Mouse (Mus musculus) heart, embryonic 14.5 days (tissue): Measurements from ENCODE around the gene Olfr1215. TPM values are rescaled to one million over a fixed set of nuclear protein-coding genes. Genes with fewer than 3 reads are reported as not detected.
"Not testable (repeated sequence)": the region's sequence is repeated elsewhere in the genome, so short reads cannot be mapped to it uniquely, and the experiment has no call there.

ENCODE experiments used
- ATAC-seq: fragments of 200-750 bp; cut with Nextera tagmentation; 2 replicates; pipeline ENCODE4 v1.8.0; 2017; ENCODE audit warnings: low read depth, moderate TSS enrichment; ENCODE audit not compliant: insufficient number of reproducible peaks, insufficient read depth, low FRiP score
- H3K27ac ChIP-seq, 2 experiments: fragments of 200-500 bp in 1 of 2; fragments of 300-500 bp in 1 of 2; sonication (generic) in 1 of 2; replicated peaks in 1 of 2; 2 replicates each; pipeline ENCODE4 v1.5.1; 2012 to 2014; ENCODE audit warnings: low read depth in 2 of 2, low read length in 2 of 2, control low read depth in 1 of 2, mild to moderate bottlenecking in 1 of 2, mixed read lengths in 1 of 2; ENCODE audit not compliant: control insufficient read depth in 1 of 2, insufficient read depth in 1 of 2
- H3K27me3 ChIP-seq: fragments of 300-500 bp; sonication (generic); 2 replicates; pipeline ENCODE4 v1.6.1; 2014; ENCODE audit warnings: mild to moderate bottlenecking, low read length, control low read depth; ENCODE audit not compliant: control insufficient read depth, insufficient read depth
- H3K36me3 ChIP-seq: fragments of 300-500 bp; sonication (generic); 2 replicates; pipeline ENCODE4 v1.6.1; 2014; ENCODE audit warnings: mild to moderate bottlenecking, control low read depth, low read length, mixed read lengths; ENCODE audit not compliant: control insufficient read depth, insufficient read depth
- H3K4me1 ChIP-seq, 2 experiments: fragments of 200-500 bp in 1 of 2; fragments of 300-500 bp in 1 of 2; sonication (generic) in 1 of 2; 2 replicates each; pipeline ENCODE4 v1.6.1; 2012 to 2014; ENCODE audit warnings: low read length in 2 of 2, control low read depth in 1 of 2, mixed read lengths in 1 of 2; ENCODE audit not compliant: control insufficient read depth in 2 of 2, insufficient read depth in 2 of 2
- H3K4me2 ChIP-seq: fragments of 300-500 bp; sonication (generic); 2 replicates; pipeline ENCODE4 v1.6.1; 2014; ENCODE audit warnings: mild to moderate bottlenecking, low read length
- H3K4me3 ChIP-seq, 2 experiments: fragments of 200-500 bp in 1 of 2; fragments of 300-500 bp in 1 of 2; sonication (generic) in 1 of 2; 2 replicates each; pipeline ENCODE4 v1.5.1; 2012 to 2014; ENCODE audit warnings: low read length in 2 of 2, mild to moderate bottlenecking in 2 of 2, control low read depth in 1 of 2, low read depth in 1 of 2, moderate library complexity in 1 of 2; ENCODE audit not compliant: control insufficient read depth in 1 of 2, insufficient read depth in 1 of 2
- H3K9ac ChIP-seq: fragments of 300-500 bp; sonication (generic); 2 replicates; pipeline ENCODE4 v1.6.1; 2014; ENCODE audit warnings: mild to moderate bottlenecking, low read length
- H3K9me3 ChIP-seq: fragments of 300-500 bp; sonication (generic); 2 replicates; pipeline ENCODE4 v1.6.1; 2016; ENCODE audit warnings: low read length, control low read depth; ENCODE audit not compliant: control insufficient read depth
- WGBS: fragments of 180-500 bp; shearing (Covaris S2); extraction: QIAGEN DNeasy Blood & Tissue Kit; methylation state at CpG from one replicate; pipeline ENCODE4 v1.1.7; 2014; 5-methylcytosine and 5-hydroxymethylcytosine counted together
- polyA plus RNA-seq: library from polyadenylated mRNA; unstranded; fragments of >200 nt; fragmentation: Nextera tagmentation; extraction: Ambion mirVana; gene quantifications from 2 replicates; pipeline ENCODE4 v1.2.1, GENCODE M21; 2014

The Olfr1215 gene
- polyA plus RNA-seq, result not detected in 2 replicates

DNA sequence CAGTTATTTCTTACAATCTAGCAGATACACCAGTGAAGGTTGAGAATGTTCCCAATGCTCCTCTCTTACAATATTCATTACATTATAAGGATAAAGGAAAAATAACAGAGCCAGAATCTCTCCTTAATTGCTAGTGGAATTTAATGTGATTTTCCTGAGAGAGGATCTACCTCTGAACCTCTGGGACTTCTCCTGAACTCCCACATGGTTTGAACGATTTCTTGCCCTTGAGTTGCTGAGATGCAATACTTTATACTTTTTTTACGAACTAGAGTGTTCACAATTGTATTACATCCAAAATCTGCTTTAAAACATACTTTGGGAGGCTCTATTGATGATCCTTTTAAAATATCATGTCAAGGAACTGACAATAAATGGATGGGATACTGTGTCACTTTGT is at the start of gene Olfr1215:
Olfr1215 (minus strand) TSS at position 101 of the 400 bp plus-strand sequence.
- Histone ChIP-seq H3K9ac (no peak within 1 kb of the TSS), H3K4me1 (no peaks in the 10 kb centered on the region), H3K36me3 (no peaks in the 10 kb centered on the region), H3K4me2 (no peak within 1 kb of the TSS), H3K27ac (no peak within 1 kb of the TSS), H3K27me3 (no peaks in the 10 kb centered on the region), H3K9me3 (no peaks in the 10 kb centered on the region), H3K4me3 (no peak within 1 kb of the TSS)
- ATAC-seq, result no peak
- WGBS, result 53% methylated on average over 2 of the region's 2 CpGs

DNA sequence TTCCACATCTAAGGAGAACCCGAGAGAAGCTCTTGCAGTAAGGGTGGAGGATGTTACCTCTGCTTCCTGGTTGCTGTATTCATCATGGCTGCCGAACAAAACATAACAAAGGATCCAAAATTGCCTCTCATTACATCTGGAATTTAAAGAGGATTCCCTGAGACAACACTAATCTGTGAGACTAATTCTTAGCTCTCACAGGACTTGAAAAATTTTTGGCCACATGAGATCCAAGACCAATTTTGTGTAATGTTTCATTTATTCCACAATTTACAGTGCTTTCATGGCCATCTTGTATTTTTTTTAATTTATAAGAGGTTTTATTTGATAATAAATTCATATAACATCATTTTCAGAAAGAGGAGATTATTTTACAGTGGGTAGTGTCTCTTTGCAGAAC is 25.2 kb upstream of the Olfr1215 start, which contains the start of gene Olfr1217:
Olfr1217 (minus strand) TSS at position 101 of the 400 bp plus-strand sequence.
- Histone ChIP-seq H3K36me3 (no peaks in the 10 kb centered on the region), H3K27ac (no peak within 1 kb of the TSS), H3K4me3 (no peak within 1 kb of the TSS), H3K9ac (no peak within 1 kb of the TSS), H3K9me3 (no peaks in the 10 kb centered on the region), H3K4me1 (no peaks in the 10 kb centered on the region), H3K27me3 (no peaks in the 10 kb centered on the region), H3K4me2 (no peak within 1 kb of the TSS)
- ATAC-seq, result no peak
- 62% methylated on average over 2 of the region's 2 CpGs for WGBS

DNA sequence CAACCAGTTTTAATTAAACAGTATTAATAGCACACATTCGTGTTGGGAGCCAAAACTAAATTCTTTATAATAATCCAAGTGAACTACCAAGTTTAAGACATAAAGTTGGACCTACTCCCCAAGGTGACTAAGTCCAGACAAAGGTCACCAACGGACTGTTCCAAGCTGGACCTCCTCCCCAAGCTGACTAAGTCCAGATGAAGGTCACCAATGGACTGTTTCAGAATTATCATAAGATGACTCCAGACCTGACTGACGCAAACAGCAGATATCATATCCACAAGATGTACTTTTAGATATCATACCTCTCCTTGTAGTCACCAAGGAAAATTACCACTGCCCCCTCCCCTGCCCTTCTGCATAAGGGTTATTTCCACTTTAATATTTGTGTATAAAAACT is 14.7 kb upstream of the Olfr1215 start:
- H3K4me2 ChIP-seq, H3K36me3 ChIP-seq, H3K4me3 ChIP-seq, ATAC-seq, H3K9ac ChIP-seq, H3K27me3 ChIP-seq, H3K9me3 ChIP-seq, H3K27ac ChIP-seq, H3K4me1 ChIP-seq: not testable (repeated sequence)
- 60% methylated on average over 3 of the region's 3 CpGs for WGBS

DNA sequence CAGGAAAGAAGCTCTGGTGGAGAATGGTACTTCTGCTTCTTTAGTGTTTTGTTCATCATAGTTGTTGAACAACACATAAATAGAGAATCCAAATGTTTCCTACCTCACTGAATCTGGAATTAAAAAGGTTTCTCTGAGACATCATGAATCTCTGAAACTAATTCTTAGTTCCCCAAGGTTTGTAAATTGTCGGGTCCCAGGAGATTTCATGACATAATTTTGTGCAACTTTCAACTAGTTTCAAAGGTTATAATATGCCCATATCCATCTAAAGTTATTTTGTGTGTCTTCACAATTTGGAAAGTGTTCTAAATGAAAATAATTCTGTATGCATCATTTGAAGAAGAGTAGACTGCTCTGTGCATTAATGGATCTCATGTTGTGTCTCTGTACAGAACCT is 11.5 kb upstream of the Olfr1215 start, which contains the start of gene Olfr1216:
Olfr1216 (minus strand) TSS at position 101 of the 400 bp plus-strand sequence.
- Histone ChIP-seq H3K27me3 (no peaks in the 10 kb centered on the region), H3K4me2 (no peak within 1 kb of the TSS), H3K4me3 (no peak within 1 kb of the TSS), H3K36me3 (no peaks in the 10 kb centered on the region), H3K4me1 (no peaks in the 10 kb centered on the region), H3K9me3 (no peaks in the 10 kb centered on the region), H3K27ac (no peak within 1 kb of the TSS), H3K9ac (no peak within 1 kb of the TSS)
- WGBS, result 70% methylated on average over 1 of the region's 1 CpGs
- no peak for ATAC-seq

DNA sequence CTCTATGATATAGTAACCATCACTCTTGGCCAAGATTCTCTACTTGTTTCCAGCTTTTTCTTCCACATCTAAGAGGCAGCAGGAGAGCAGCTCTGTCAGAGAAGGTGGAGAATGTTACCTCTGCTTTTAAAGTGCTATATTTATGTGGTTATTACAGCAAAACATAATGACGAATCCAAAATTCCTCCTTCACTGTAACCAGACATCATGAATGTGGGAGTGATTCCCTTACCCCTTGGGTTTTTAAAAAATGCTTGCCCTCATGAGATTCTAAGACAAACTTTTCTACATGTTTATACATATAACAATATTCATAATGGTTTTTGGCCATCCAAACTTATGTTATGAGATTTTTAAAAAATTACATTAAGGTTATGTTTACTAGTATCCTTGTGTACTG is 14.2 kb downstream of the Olfr1215 start, which contains the start of gene Olfr1214:
Olfr1214 (minus strand) TSS at position 101 of the 400 bp plus-strand sequence.
- Histone ChIP-seq H3K4me1 (no peaks in the 10 kb centered on the region), H3K9me3 (no peaks in the 10 kb centered on the region), H3K4me3 (no peak within 1 kb of the TSS), H3K4me2 (no peak within 1 kb of the TSS), H3K36me3 (no peaks in the 10 kb centered on the region), H3K27ac (no peak within 1 kb of the TSS), H3K9ac (no peak within 1 kb of the TSS), H3K27me3 (no peaks in the 10 kb centered on the region)
- ATAC-seq, result no peak
- 77% methylated on average over 1 of the region's 1 CpGs for WGBS

DNA sequence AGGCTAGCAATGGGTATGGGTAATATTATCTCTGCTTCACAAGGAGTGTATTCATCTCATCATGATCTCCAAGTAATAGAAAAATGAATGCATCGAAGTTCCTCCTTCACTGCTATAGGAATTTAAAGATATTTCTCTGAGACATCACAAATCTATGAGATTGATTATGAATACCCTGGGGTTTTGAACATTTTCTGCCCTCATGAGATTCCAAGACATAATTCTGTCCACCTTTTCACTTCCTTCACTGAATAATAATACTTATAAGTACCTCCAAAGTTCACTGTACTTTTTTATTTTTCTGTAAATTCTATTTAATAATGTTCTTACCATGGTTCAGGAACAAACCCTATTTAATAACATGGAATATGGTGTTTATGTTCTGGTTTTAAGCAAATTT is 26.6 kb downstream of the Olfr1215 start, which contains the start of gene Gm13762:
Gm13762 (minus strand) TSS at position 101 of the 400 bp plus-strand sequence.
- H3K9ac ChIP-seq, result no peak within 1 kb of the TSS
- no peak within 1 kb of the TSS for H3K4me2 ChIP-seq
- no peak within 1 kb of the TSS for H3K4me3 ChIP-seq
- no peaks in the 10 kb centered on the region for H3K4me1 ChIP-seq
- H3K27me3 ChIP-seq, result no peaks in the 10 kb centered on the region
- H3K9me3 ChIP-seq, result no peaks in the 10 kb centered on the region
- no peak for ATAC-seq
- no peak within 1 kb of the TSS for H3K27ac ChIP-seq
- WGBS, result 52% methylated on average over 1 of the region's 1 CpGs
- H3K36me3 ChIP-seq, result no peaks in the 10 kb centered on the region

DNA sequence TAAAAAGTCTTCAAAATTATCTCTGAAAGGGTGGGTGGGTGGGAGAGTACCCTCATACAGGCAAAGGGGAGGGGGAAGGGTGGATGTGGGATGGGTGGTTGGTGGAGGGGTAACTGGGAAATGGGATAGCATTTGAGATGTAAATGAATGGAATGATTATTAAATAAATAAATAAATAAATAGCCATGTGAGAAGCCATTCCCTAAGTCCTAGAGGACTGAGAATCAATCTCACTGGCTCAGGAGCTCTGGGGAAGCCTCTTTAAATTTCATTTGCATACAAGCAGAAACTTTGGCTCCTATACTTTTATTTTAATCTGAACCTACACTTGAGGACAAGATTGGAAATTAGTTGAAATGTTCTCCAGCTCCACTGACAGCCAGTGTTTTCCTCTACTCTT is 53.1 kb downstream of the Olfr1215 start, which contains the start of gene Olfr1212:
Olfr1212 (plus strand) TSS at position 301 of the 400 bp plus-strand sequence.
- no peak within 1 kb of the TSS for H3K4me2 ChIP-seq
- no peak for ATAC-seq
- H3K4me3 ChIP-seq, result no peak within 1 kb of the TSS
- H3K27me3 ChIP-seq, result no peaks in the 10 kb centered on the region
- no peaks in the 10 kb centered on the region for H3K9me3 ChIP-seq
- H3K27ac ChIP-seq, result no peak within 1 kb of the TSS
- no peaks in the 10 kb centered on the region for H3K36me3 ChIP-seq
- H3K9ac ChIP-seq, result no peak within 1 kb of the TSS
- H3K4me1 ChIP-seq, result no peaks in the 10 kb centered on the region
